Mouse (Mus musculus): ENCODE results near the gene Vrk3.
A peak's percentile ranks its signal among the peaks of the same experiment; 100 is the strongest.

- no peak for TF ChIP-seq POLR2A (IDR thresholded peaks at IDR 0.05; ENCODE audit: low read depth, low read length)
- peak; percentile 16; the same call in 1 of the 2 replicates for TF ChIP-seq CTCF (IDR thresholded peaks at IDR 0.05; ENCODE audit: extremely low read depth, insufficient read depth, insufficient read length, insufficient replicate concordance)
Observed at GRCm38 (mm10) chr7:44701921-44702320, 46.3 kb upstream of the Vrk3 start.
